Mouse (Mus musculus) bone marrow macrophage, adult 2 months (primary cell): ENCODE data around the gene B3galt4. TPM values are rescaled to one million over a fixed set of nuclear protein-coding genes. Genes with fewer than 3 reads are reported as not detected.

Experiments
- H3K27ac ChIP-seq: 2 replicates; pipeline ENCODE4 v1.5.1; 2012; ENCODE audit warnings: low read depth, low read length; ENCODE audit not compliant: insufficient read depth
- H3K4me1 ChIP-seq: 2 replicates; pipeline ENCODE4 v1.6.1; 2012; ENCODE audit warnings: low read length; ENCODE audit not compliant: control insufficient read depth, insufficient read depth
- H3K4me3 ChIP-seq: 2 replicates; pipeline ENCODE4 v1.5.1; 2012; ENCODE audit warnings: mild to moderate bottlenecking, low read length, moderate library complexity; ENCODE audit not compliant: insufficient read depth
- CTCF ChIP-seq: IDR thresholded peaks from 2 replicates; pipeline ENCODE4 v1.5.1; 2012; ENCODE audit warnings: low read depth, mild to moderate bottlenecking, low read length, moderate library complexity
- POLR2A ChIP-seq: IDR thresholded peaks from 2 replicates; pipeline ENCODE4 v1.6.1; 2012; ENCODE audit warnings: mild to moderate bottlenecking, low read depth, low read length, borderline replicate concordance
- polyA plus RNA-seq: library from polyadenylated mRNA; stranded (reverse); fragments of >200 nt; gene quantifications from 2 replicates; pipeline ENCODE4 v1.2.4, GENCODE M21; 2012; ENCODE audit not compliant: missing spikeins, insufficient read depth, insufficient read length

The B3galt4 gene
- polyA plus RNA-seq, 1 experiment, result 8.7 TPM

- peak overlapping the region; percentile 70 for H3K27ac ChIP-seq
- H3K4me1 ChIP-seq, result peaks cover 7% of the 10 kb centered on the region
- peak overlapping the region; percentile 77 for H3K4me3 ChIP-seq
- no peak for TF ChIP-seq POLR2A
- TF ChIP-seq CTCF, result no peak
These were observed 31.7 kb downstream of the B3galt4 start for GRCm38 (mm10) chr17:33919351-33920281.

- no peak for TF ChIP-seq CTCF
- TF ChIP-seq POLR2A, result no peak
- Histone ChIP-seq H3K4me1 (peaks cover 7% of the 10 kb centered on the region), H3K4me3 (peak overlapping the region; percentile 77), H3K27ac (peak overlapping the region; percentile 70)
These were observed 32.7 kb downstream of the B3galt4 start for GRCm38 (mm10) chr17:33918293-33919203.

GRCm38 (mm10) chr17:33917656-33918292, 33.5 kb downstream of the B3galt4 start:
- H3K27ac ChIP-seq, result no peak overlapping the region
- peaks cover 7% of the 10 kb centered on the region for H3K4me1 ChIP-seq
- TF ChIP-seq POLR2A, result no peak
- TF ChIP-seq CTCF, result no peak
- no peak overlapping the region for H3K4me3 ChIP-seq

- TF ChIP-seq POLR2A (no peak), CTCF (no peak)
- Histone ChIP-seq H3K4me3 (peak overlapping the region; percentile 75), H3K27ac (no peak overlapping the region), H3K4me1 (peaks cover 7% of the 10 kb centered on the region)
These were observed 34.2 kb downstream of the B3galt4 start for GRCm38 (mm10) chr17:33916847-33917655.

- H3K4me3 ChIP-seq, result peak overlapping the region; percentile 75
- no peak for TF ChIP-seq POLR2A
- TF ChIP-seq CTCF, result no peak
- peak overlapping the region; percentile 18; the same call in 1 of the 2 replicates for H3K27ac ChIP-seq
- H3K4me1 ChIP-seq, result peaks cover 7% of the 10 kb centered on the region
These were observed 35.0 kb downstream of the B3galt4 start for GRCm38 (mm10) chr17:33916294-33916693.

GRCm38 (mm10) chr17:33915671-33916250, 35.5 kb downstream of the B3galt4 start, which contains the start of the genes Tapbp and Zbtb22:
Gene Tapbp (plus strand): TSS chr17:33915899.
Gene Zbtb22 (plus strand): TSS chr17:33915904.
- Histone ChIP-seq H3K4me1 (peaks cover 7% of the 10 kb centered on the region), H3K4me3 (peak within 1 kb of the TSS; percentile 75), H3K27ac (peak within 1 kb of the TSS; percentile 28)
- TF ChIP-seq POLR2A, result no peak
- TF ChIP-seq CTCF, result no peak

- TF ChIP-seq CTCF (0 out of 2 replicates have a peak, but pooled peaks have one; percentile 10), POLR2A (no peak)
- Histone ChIP-seq H3K27ac (no peak overlapping the region), H3K4me3 (no peak overlapping the region; the same call in 1 of the 2 replicates), H3K4me1 (peaks cover 11% of the 10 kb centered on the region)
These were observed 36.3 kb downstream of the B3galt4 start for GRCm38 (mm10) chr17:33914969-33915391.

GRCm38 (mm10) chr17:33913905-33914304, 37.4 kb downstream of the B3galt4 start:
- Histone ChIP-seq H3K4me3 (no peak overlapping the region), H3K27ac (no peak overlapping the region), H3K4me1 (peaks cover 9% of the 10 kb centered on the region)
- TF ChIP-seq POLR2A, result no peak
- TF ChIP-seq CTCF, result no peak
